Mouse (Mus musculus) heart, postnatal 36 days (tissue): ENCODE data around the gene Gm9780. TPM values are rescaled to one million over a fixed set of nuclear protein-coding genes. Genes with fewer than 3 reads are reported as not detected.
"Not testable (repeated sequence)": the region's sequence is repeated elsewhere in the genome, so short reads cannot be mapped to it uniquely, and the experiment has no call there.

Source experiments
- DNase-seq, 2 experiments: peaks; one replicate each; pipeline ENCODE4 v3.0.0; 2021 to 2022
- intact Hi-C: fragments of 180-260 bp; cut with DNase I; formaldehyde crosslinking; loops from one replicate; pipeline ENCODE4 v1.15.1; 2025
- total RNA-seq, 2 experiments: library from RNA; stranded (reverse); gene quantifications; 2 replicates each; pipeline ENCODE4 v1.2.3; 2021

Gene Gm9780
- total RNA-seq: 10 to 100 TPM; 17.7 to 21.2 TPM

GRCm38 (mm10) chr14:26042611-26043010 lies at the start of gene Gm9780:
Gene Gm9780 (minus strand): TSS chr14:26042711.
- intact Hi-C loops, DNase-seq: not testable (repeated sequence)

- DNase-seq, intact Hi-C loops: not testable (repeated sequence)
Observed at GRCm38 (mm10) chr14:26081997-26082396, 39.5 kb upstream of the Gm9780 start, which contains the start of gene Cphx3. Gene Cphx3 (plus strand): TSS chr14:26082297.

- intact Hi-C loops, DNase-seq: not testable (repeated sequence)
Observed at GRCm38 (mm10) chr14:26081216-26081615, 38.7 kb upstream of the Gm9780 start, which contains the start of gene Cphx2. Gene Cphx2 (plus strand): TSS chr14:26081516.

- intact Hi-C loops, DNase-seq: not testable (repeated sequence)
Observed at GRCm38 (mm10) chr14:26076620-26077390, 34.3 kb upstream of the Gm9780 start.

- intact Hi-C loops, DNase-seq: not testable (repeated sequence)
Observed at GRCm38 (mm10) chr14:26067325-26067633, 24.8 kb upstream of the Gm9780 start, which contains the start of gene Tmem254c. Gene Tmem254c (minus strand): TSS chr14:26067355.

- intact Hi-C loops, DNase-seq: not testable (repeated sequence)
Observed at GRCm38 (mm10) chr14:26066574-26067324, 24.2 kb upstream of the Gm9780 start.

- DNase-seq, intact Hi-C loops: not testable (repeated sequence)
Observed at GRCm38 (mm10) chr14:26059362-26059761, 16.9 kb upstream of the Gm9780 start.

GRCm38 (mm10) chr14:26058184-26058583 lies 15.7 kb upstream of the Gm9780 start:
- intact Hi-C loops, DNase-seq: not testable (repeated sequence)

GRCm38 (mm10) chr14:26048767-26049166 lies 6.3 kb upstream of the Gm9780 start:
- intact Hi-C loops, DNase-seq: not testable (repeated sequence)

- DNase-seq, intact Hi-C loops: not testable (repeated sequence)
Observed at GRCm38 (mm10) chr14:26047026-26047425, 4.5 kb upstream of the Gm9780 start.

GRCm38 (mm10) chr14:26045007-26045406 lies 2.5 kb upstream of the Gm9780 start:
- DNase-seq, intact Hi-C loops: not testable (repeated sequence)

- intact Hi-C loops, DNase-seq: not testable (repeated sequence)
Observed at GRCm38 (mm10) chr14:26035439-26035838, 7.1 kb downstream of the Gm9780 start.

- intact Hi-C loops, DNase-seq: not testable (repeated sequence)
Observed at GRCm38 (mm10) chr14:26034364-26034763, 8.1 kb downstream of the Gm9780 start.

- DNase-seq, intact Hi-C loops: not testable (repeated sequence)
Observed at GRCm38 (mm10) chr14:26025653-26026052, 16.9 kb downstream of the Gm9780 start.

- intact Hi-C loops, DNase-seq: not testable (repeated sequence)
Observed at GRCm38 (mm10) chr14:26022831-26023230, 19.7 kb downstream of the Gm9780 start.

GRCm38 (mm10) chr14:26021555-26021954 lies 21.0 kb downstream of the Gm9780 start:
- DNase-seq, intact Hi-C loops: not testable (repeated sequence)

- not testable (repeated sequence) for DNase-seq
Observed at GRCm38 (mm10) chr14:26016414-26016813, 26.1 kb downstream of the Gm9780 start.

GRCm38 (mm10) chr14:26007462-26007861 lies 35.0 kb downstream of the Gm9780 start:
- DNase-seq, intact Hi-C loops: not testable (repeated sequence)

More at GRCm38 (mm10) chr14:26016414-26016813, 26.1 kb downstream of the Gm9780 start:
- intact Hi-C loops: not testable (repeated sequence)

- intact Hi-C loops, DNase-seq: not testable (repeated sequence)
Observed at GRCm38 (mm10) chr14:25981880-25982279, 60.6 kb downstream of the Gm9780 start.

- DNase-seq, intact Hi-C loops: not testable (repeated sequence)
Observed at GRCm38 (mm10) chr14:25979242-25979941, 63.1 kb downstream of the Gm9780 start.
